Mouse (Mus musculus): ENCODE results near the gene Smco4. TPM values are rescaled to one million over a fixed set of nuclear protein-coding genes. Genes with fewer than 3 reads are reported as not detected.
A peak's percentile ranks its signal among the peaks of the same experiment; 100 is the strongest.
"Not testable (repeated sequence)": the region's sequence is repeated elsewhere in the genome, so short reads cannot be mapped to it uniquely, and the experiment has no call there.

The Smco4 gene
- total RNA-seq, 2 experiments from 2014 or later, result 5.2 to 6.8 TPM

GRCm38 (mm10) chr9:15536861-15537426 is 43.7 kb downstream of the Smco4 start:
- intact Hi-C loops (cut with DNase I), result no loop called here
- DNase-seq, result no peak

GRCm38 (mm10) chr9:15537455-15538048 is 44.3 kb downstream of the Smco4 start:
- no peak for DNase-seq
- intact Hi-C loops (cut with DNase I), result no loop called here

GRCm38 (mm10) chr9:15538979-15539533 is 45.8 kb downstream of the Smco4 start:
- intact Hi-C loops (cut with DNase I), result no loop called here
- no peak for DNase-seq

- intact Hi-C loops (cut with DNase I), result no loop called here
These were observed 48.6 kb downstream of the Smco4 start for GRCm38 (mm10) chr9:15541735-15542354.

GRCm38 (mm10) chr9:15550461-15550961 is 57.3 kb downstream of the Smco4 start:
- intact Hi-C loops (cut with DNase I), result no loop called here
- DNase-seq, result no peak

More at GRCm38 (mm10) chr9:15541735-15542354, 48.6 kb downstream of the Smco4 start:
- no peak for DNase-seq

- intact Hi-C loops (cut with DNase I); DNase-seq: not testable (repeated sequence)
These were observed 57.8 kb downstream of the Smco4 start for GRCm38 (mm10) chr9:15551073-15551472.

GRCm38 (mm10) chr9:15551933-15552851 is 59.0 kb downstream of the Smco4 start:
- intact Hi-C loops (cut with DNase I), result no loop called here

GRCm38 (mm10) chr9:15553322-15553721 is 60.1 kb downstream of the Smco4 start:
- intact Hi-C loops (cut with DNase I), result no loop called here
- DNase-seq, result no peak

More at GRCm38 (mm10) chr9:15551933-15552851, 59.0 kb downstream of the Smco4 start:
- peak; percentile 51 for DNase-seq

GRCm38 (mm10) chr9:15560451-15560850 is 67.2 kb downstream of the Smco4 start:
- intact Hi-C loops (cut with DNase I), result no loop called here
- no peak for DNase-seq

- intact Hi-C loops (cut with DNase I), result no loop called here
- no peak for DNase-seq
These were observed 69.1 kb downstream of the Smco4 start for GRCm38 (mm10) chr9:15562353-15562752.

- intact Hi-C loops (cut with DNase I), result no loop called here
- no peak for DNase-seq
These were observed 81.7 kb downstream of the Smco4 start for GRCm38 (mm10) chr9:15574750-15575454.

GRCm38 (mm10) chr9:15578427-15578826 is 85.2 kb downstream of the Smco4 start:
- intact Hi-C loops (cut with DNase I), result no loop called here
- DNase-seq, result no peak

- DNase-seq, result no peak
These were observed 85.7 kb downstream of the Smco4 start for GRCm38 (mm10) chr9:15578946-15579345.

GRCm38 (mm10) chr9:15580176-15580575 is 86.9 kb downstream of the Smco4 start:
- no peak for DNase-seq
- intact Hi-C loops (cut with DNase I), result no loop called here

More at GRCm38 (mm10) chr9:15578946-15579345, 85.7 kb downstream of the Smco4 start:
- intact Hi-C loops (cut with DNase I), result no loop called here

- no peak for DNase-seq
- intact Hi-C loops (cut with DNase I), result no loop called here
These were observed 88.8 kb downstream of the Smco4 start for GRCm38 (mm10) chr9:15582026-15582425.

- no peak for DNase-seq
- intact Hi-C loops (cut with DNase I), result no loop called here
These were observed 91.0 kb downstream of the Smco4 start for GRCm38 (mm10) chr9:15584209-15584608.

- no peak for DNase-seq
- intact Hi-C loops (cut with DNase I), result no loop called here
These were observed 92.7 kb downstream of the Smco4 start for GRCm38 (mm10) chr9:15585956-15586355.

- no peak for DNase-seq
- intact Hi-C loops (cut with DNase I), result no loop called here
These were observed 94.1 kb downstream of the Smco4 start for GRCm38 (mm10) chr9:15587157-15587854.

- no peak for DNase-seq
- intact Hi-C loops (cut with DNase I), result no loop called here
These were observed 100.9 kb downstream of the Smco4 start for GRCm38 (mm10) chr9:15594148-15594547.

All from left cerebral cortex, postnatal 4 days (tissue).